Mouse (Mus musculus): ENCODE data around the gene Camk1d. TPM values are rescaled to one million over a fixed set of nuclear protein-coding genes. Genes with fewer than 3 reads are reported as not detected.
"Not testable (repeated sequence)": the region's sequence is repeated elsewhere in the genome, so short reads cannot be mapped to it uniquely, and the experiment has no call there.

The Camk1d gene
- total RNA-seq, 2 experiments from 2014 or later: 0.26 to 4.5 TPM

- ATAC-seq (replicated peaks; ENCODE audit: poor library complexity, severe bottlenecking): peak; percentile 81
These were observed 419.2 kb downstream of the Camk1d start for GRCm38 (mm10) chr2:5295098-5295497.

- peak; percentile 18; the same call in 1 of the 2 replicates for ATAC-seq (replicated peaks; ENCODE audit: poor library complexity, severe bottlenecking)
These were observed 419.9 kb downstream of the Camk1d start for GRCm38 (mm10) chr2:5294451-5294850.

GRCm38 (mm10) chr2:5288593-5288992 is 425.7 kb downstream of the Camk1d start:
- ATAC-seq (replicated peaks; ENCODE audit: poor library complexity, severe bottlenecking): no peak

- no peak for ATAC-seq (replicated peaks; ENCODE audit: poor library complexity, severe bottlenecking)
These were observed 427.3 kb downstream of the Camk1d start for GRCm38 (mm10) chr2:5287044-5287380.

DNA sequence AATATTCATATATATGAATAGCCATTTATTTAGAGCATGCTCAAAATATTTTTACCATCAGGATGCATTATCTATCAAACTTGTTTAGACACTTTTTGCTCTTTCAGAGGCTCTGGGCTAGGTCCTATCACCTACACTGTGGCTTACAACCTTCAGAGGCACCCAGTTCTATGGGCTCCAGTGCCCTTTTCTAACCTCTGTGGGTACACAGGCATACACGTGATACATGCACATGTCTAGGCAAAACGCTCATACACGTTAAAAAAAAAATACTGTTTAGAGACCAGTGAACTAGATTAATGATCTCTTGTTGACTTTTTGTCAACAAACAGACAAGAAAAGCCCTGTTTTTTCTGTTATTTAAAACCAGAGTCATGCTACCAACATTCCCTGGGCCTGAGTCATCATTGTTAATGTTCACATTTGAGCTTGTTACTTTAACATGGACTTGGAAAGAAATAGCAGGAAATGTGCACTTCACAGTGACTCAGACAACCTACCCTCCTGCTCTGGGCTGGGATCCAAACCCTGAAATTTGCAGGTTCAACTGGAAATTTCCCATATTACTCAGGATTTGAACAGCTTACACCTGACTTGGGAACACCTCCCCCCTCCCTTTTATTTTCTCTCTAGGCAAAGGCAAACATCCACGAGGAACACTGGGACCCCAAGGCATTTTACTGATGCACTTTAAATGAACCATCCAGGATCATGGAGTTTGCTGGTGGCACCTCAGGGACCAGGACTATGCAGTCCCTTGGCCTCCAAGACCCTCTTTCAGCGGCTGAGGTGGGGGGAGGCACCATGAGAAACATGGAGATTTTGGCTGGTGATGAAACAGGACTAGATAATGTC is 427.9 kb downstream of the Camk1d start:
- no peak for ATAC-seq (replicated peaks; ENCODE audit: poor library complexity, severe bottlenecking)

DNA sequence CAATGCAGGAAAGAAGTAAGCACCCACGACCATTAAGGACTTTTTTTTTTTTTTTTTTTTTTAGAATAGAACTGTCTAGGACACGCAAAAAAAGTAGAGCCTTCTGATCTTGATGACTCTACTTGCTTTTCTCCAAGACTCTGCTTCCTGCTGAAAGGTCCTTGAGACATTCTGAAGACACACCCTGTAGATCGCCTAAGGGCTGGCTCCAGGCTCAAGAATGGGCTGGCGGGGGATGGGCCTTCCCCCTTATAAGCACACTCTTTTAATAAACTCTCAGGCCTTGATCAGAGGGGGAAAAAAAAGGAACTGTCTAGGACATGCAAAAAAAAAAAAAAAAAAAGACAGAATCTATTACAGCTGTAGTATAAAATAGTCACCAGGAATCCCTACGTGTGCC is 430.0 kb downstream of the Camk1d start:
- no peak for ATAC-seq (replicated peaks; ENCODE audit: poor library complexity, severe bottlenecking)

- no peak for ATAC-seq (replicated peaks; ENCODE audit: poor library complexity, severe bottlenecking)
These were observed 431.7 kb downstream of the Camk1d start for GRCm38 (mm10) chr2:5282623-5283022.

DNA sequence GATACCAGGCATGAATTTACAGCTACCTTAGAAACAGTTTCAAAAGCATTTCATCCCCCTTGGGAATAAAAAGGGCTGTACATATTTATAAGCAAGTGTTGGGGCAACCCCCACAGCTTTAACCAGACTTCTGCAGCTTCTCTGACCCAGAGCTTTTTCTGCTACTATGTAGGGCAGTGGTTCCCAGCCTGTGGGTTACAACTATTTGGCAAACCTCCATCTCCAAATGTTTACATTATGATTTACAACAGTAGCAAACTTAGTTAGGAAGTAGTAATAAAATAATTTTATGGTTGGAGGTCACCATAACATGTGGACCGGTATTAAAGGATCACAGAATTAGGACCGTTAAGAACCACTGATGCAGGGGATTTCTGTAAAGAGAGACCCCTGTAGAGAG is 446.3 kb downstream of the Camk1d start:
- no peak for ATAC-seq (replicated peaks; ENCODE audit: poor library complexity, severe bottlenecking)

- no peak for ATAC-seq (replicated peaks; ENCODE audit: poor library complexity, severe bottlenecking)
These were observed 452.0 kb downstream of the Camk1d start for GRCm38 (mm10) chr2:5262279-5262678.

- ATAC-seq (replicated peaks; ENCODE audit: poor library complexity, severe bottlenecking): no peak
These were observed 456.1 kb downstream of the Camk1d start for GRCm38 (mm10) chr2:5258250-5258649.

DNA sequence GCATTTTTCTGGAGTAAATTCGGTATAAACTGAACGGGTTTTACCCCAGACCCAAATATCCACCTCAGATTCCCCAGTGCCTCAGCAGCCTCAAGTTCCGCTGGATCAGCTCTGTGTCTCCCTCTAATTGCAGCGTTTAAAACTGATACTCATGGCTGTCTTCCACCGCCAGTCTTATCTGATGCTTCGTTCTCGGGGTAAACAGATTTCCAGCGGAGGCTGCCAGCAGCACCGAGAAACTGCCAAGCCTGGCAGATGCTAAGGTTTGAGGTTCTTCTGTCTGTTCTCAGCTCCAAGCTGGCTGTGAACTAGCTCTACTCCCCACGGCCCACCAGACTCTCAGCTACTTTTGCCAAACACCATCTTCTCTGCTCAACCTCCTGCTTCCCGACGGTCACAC is 464.3 kb downstream of the Camk1d start:
- ATAC-seq (replicated peaks; ENCODE audit: poor library complexity, severe bottlenecking): no peak

DNA sequence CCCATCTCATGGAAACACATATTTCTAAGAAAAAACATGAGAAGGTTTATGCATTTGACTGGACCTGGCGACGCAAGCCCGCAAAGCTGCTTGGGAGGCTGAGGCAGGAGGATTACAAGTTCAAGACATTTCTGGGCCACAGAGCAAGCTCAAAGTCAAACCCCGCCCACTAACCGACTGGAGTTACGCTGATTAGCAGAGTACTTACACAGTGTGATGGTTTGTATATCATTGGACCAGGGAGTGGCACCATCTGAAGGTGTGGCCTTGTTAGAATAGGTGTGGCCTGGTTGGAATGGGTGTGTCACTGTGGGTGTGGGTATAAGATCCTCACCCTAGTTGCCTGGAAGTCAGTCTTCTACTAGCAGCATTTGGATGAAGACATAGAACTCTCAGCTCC is 465.1 kb downstream of the Camk1d start:
- ATAC-seq (replicated peaks; ENCODE audit: poor library complexity, severe bottlenecking): not testable (repeated sequence)

Other genes starting within 250 kb of the Camk1d start
- gene Nudt5, start 130.5 kb upstream of the Camk1d start, total RNA-seq (2014; fragmentation: Nextera tagmentation): 63.6 and 73.3 TPM in 2 replicates
- 83.9 and 88.2 TPM in 2 replicates for gene Nudt5, start 130.5 kb upstream of the Camk1d start, total RNA-seq (2017)
- gene Cdc123, start 130.6 kb upstream of the Camk1d start, total RNA-seq (2014; fragmentation: Nextera tagmentation): 113 and 134 TPM in 2 replicates
- 108 and 112 TPM in 2 replicates for gene Cdc123, start 130.6 kb upstream of the Camk1d start, total RNA-seq (2017)
- gene Gm13199, start 148.4 kb upstream of the Camk1d start, total RNA-seq (2014; fragmentation: Nextera tagmentation): 7.8 TPM in 1 of 2 replicates, not detected in the other
- not detected in 2 replicates for gene Gm13199, start 148.4 kb upstream of the Camk1d start, total RNA-seq (2017)
- gene Sec61a2, start 180.9 kb upstream of the Camk1d start, total RNA-seq (2014; fragmentation: Nextera tagmentation): 31.8 and 34.3 TPM in 2 replicates
- 7.4 and 16.8 TPM in 2 replicates for gene Sec61a2, start 180.9 kb upstream of the Camk1d start, total RNA-seq (2017)
- gene Dhtkd1, start 228.3 kb upstream of the Camk1d start, total RNA-seq (2014; fragmentation: Nextera tagmentation): 0.45 and 3.7 TPM in 2 replicates
- gene Dhtkd1, start 228.3 kb upstream of the Camk1d start, total RNA-seq (2017): 0.10 and 0.17 TPM in 2 replicates
- gene Upf2, start 237.0 kb upstream of the Camk1d start, total RNA-seq (2014; fragmentation: Nextera tagmentation): 23.5 and 26.8 TPM in 2 replicates
- gene Upf2, start 237.0 kb upstream of the Camk1d start, total RNA-seq (2017): 32.9 and 36.1 TPM in 2 replicates

Measured in granulocyte monocyte progenitor cell, adult 5-6 weeks (primary cell).